Mouse (Mus musculus): Measurements from ENCODE around the gene Ppp2r2c. TPM values are rescaled to one million over a fixed set of nuclear protein-coding genes. Genes with fewer than 3 reads are reported as not detected.

Ppp2r2c gene
- polyA plus RNA-seq, 1 experiment from 2014 or later = 64.1 TPM

DNA sequence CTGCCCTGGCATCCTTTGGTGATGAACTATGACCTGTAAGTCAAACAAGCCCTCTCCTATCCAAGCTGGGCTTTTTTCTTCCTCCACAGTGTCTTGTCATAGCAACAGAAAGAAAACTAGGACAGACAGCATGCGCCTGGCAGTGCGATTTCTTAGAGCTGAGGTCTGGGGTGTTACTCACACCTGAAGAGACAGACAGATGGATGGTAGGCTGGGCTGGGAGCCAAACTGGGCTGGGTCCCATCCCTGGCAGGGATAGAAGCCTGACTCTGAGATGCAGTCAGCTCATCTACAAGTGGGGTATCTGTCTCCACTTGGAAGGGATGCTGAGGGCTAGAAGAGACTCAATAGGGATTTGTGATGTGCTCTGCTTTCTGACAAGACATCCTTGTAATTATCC lies 29.3 kb upstream of the Ppp2r2c start:
- H3K4me3 ChIP-seq (ENCODE audit: low read depth, low read length) = no peak overlapping the region
- H3K27me3 ChIP-seq (ENCODE audit: control insufficient read depth, insufficient read depth, low read length) = no peaks in the 10 kb centered on the region
- H3K9me3 ChIP-seq (ENCODE audit: control insufficient read depth, low read length) = no peaks in the 10 kb centered on the region
- H3K27ac ChIP-seq (ENCODE audit: low read depth, low read length) = no peak overlapping the region
- no peak for ATAC-seq (ENCODE audit: low read depth)
- no peak overlapping the region for H3K4me2 ChIP-seq (ENCODE audit: low read depth, low read length)
- H3K4me1 ChIP-seq (ENCODE audit: control insufficient read depth, insufficient read depth, low read length) = no peaks in the 10 kb centered on the region
- H3K9ac ChIP-seq (replicated peaks; ENCODE audit: low read depth, low read length) = no peak overlapping the region
- 90% methylated on average over 2 of the region's 2 CpGs for WGBS
- no peaks in the 10 kb centered on the region for H3K36me3 ChIP-seq (ENCODE audit: control insufficient read depth, insufficient read depth, low read length)

DNA sequence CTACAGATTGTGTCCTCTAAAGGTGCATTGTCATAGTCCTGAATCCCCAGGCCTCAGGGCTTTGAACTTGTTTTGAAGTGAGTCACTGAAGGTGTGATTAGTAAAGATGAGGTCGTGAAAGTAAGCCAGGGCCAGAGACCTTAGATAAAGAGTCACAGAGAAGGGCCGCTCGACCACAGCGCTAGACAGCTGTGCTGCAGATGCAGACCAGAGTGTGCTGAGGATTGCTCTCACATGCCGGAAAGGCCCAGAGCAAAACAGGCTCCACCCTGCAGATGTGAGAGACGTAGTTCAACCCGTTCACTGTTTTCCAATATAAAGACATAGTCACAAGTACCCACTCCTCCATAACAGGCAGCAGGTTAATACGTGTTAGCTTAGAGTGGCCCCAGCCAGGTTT lies 28.7 kb upstream of the Ppp2r2c start:
- 80% methylated on average over 8 of the region's 8 CpGs for whole genome bisulfite sequencing
- no peak overlapping the region for H3K4me3 ChIP-seq (ENCODE audit: low read depth, low read length)
- no peak for ATAC-seq (ENCODE audit: low read depth)
- no peaks in the 10 kb centered on the region for H3K9me3 ChIP-seq (ENCODE audit: control insufficient read depth, low read length)
- no peaks in the 10 kb centered on the region for H3K36me3 ChIP-seq (ENCODE audit: control insufficient read depth, insufficient read depth, low read length)
- no peak overlapping the region for H3K9ac ChIP-seq (replicated peaks; ENCODE audit: low read depth, low read length)
- H3K4me2 ChIP-seq (ENCODE audit: low read depth, low read length) = no peak overlapping the region
- no peak overlapping the region for H3K27ac ChIP-seq (ENCODE audit: low read depth, low read length)
- no peaks in the 10 kb centered on the region for H3K27me3 ChIP-seq (ENCODE audit: control insufficient read depth, insufficient read depth, low read length)
- H3K4me1 ChIP-seq (ENCODE audit: control insufficient read depth, insufficient read depth, low read length) = 0 out of 2 replicates have a peak, but pooled peaks cover 2% of the 10 kb centered on the region

GRCm38 (mm10) chr5:36840092-36840491 lies 28.2 kb upstream of the Ppp2r2c start:
- H3K4me3 ChIP-seq (ENCODE audit: low read depth, low read length) = no peak overlapping the region
- H3K36me3 ChIP-seq (ENCODE audit: control insufficient read depth, insufficient read depth, low read length) = no peaks in the 10 kb centered on the region
- H3K27ac ChIP-seq (ENCODE audit: low read depth, low read length) = no peak overlapping the region
- no peak for ATAC-seq (ENCODE audit: low read depth)
- no peaks in the 10 kb centered on the region for H3K27me3 ChIP-seq (ENCODE audit: control insufficient read depth, insufficient read depth, low read length)
- no peak overlapping the region for H3K9ac ChIP-seq (replicated peaks; ENCODE audit: low read depth, low read length)
- H3K9me3 ChIP-seq (ENCODE audit: control insufficient read depth, low read length) = no peaks in the 10 kb centered on the region
- H3K4me1 ChIP-seq (ENCODE audit: control insufficient read depth, insufficient read depth, low read length) = 0 out of 2 replicates have a peak, but pooled peaks cover 4% of the 10 kb centered on the region
- no peak overlapping the region for H3K4me2 ChIP-seq (ENCODE audit: low read depth, low read length)
- WGBS = 89% methylated on average over 7 of the region's 7 CpGs

GRCm38 (mm10) chr5:36841701-36842100 lies 26.6 kb upstream of the Ppp2r2c start:
- no peak overlapping the region for H3K4me3 ChIP-seq (ENCODE audit: low read depth, low read length)
- H3K4me1 ChIP-seq (ENCODE audit: control insufficient read depth, insufficient read depth, low read length) = 0 out of 2 replicates have a peak, but pooled peaks cover 4% of the 10 kb centered on the region
- no peaks in the 10 kb centered on the region for H3K36me3 ChIP-seq (ENCODE audit: control insufficient read depth, insufficient read depth, low read length)
- ATAC-seq (ENCODE audit: low read depth) = no peak
- no peak overlapping the region for H3K27ac ChIP-seq (ENCODE audit: low read depth, low read length)
- no peaks in the 10 kb centered on the region for H3K27me3 ChIP-seq (ENCODE audit: control insufficient read depth, insufficient read depth, low read length)
- no peak overlapping the region for H3K4me2 ChIP-seq (ENCODE audit: low read depth, low read length)
- H3K9ac ChIP-seq (replicated peaks; ENCODE audit: low read depth, low read length) = no peak overlapping the region
- H3K9me3 ChIP-seq (ENCODE audit: control insufficient read depth, low read length) = no peaks in the 10 kb centered on the region
- 62% methylated on average over 1 of the region's 1 CpGs for WGBS

DNA sequence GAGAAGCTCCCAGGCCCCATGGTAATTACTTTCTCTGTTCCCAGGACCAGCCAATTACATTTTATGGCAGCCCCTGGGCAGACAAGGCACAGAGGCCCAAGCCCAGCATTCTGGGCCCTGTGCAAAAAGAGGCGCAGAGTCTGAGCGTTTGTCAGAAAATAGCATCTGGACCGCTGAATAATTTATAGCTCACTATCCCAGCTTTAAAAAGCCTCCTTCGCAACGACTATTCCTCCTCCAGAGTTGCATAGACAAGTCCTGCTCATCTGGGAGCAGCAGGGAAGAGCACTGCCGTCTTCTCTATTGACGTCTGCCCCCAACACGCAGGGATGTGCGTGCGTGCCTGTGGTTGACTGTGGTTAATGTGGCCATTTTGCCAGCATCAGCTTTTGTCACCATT lies 23.8 kb upstream of the Ppp2r2c start:
- WGBS = 20% methylated on average over 10 of the region's 10 CpGs
- H3K4me2 ChIP-seq (ENCODE audit: low read depth, low read length) = no peak overlapping the region
- no peaks in the 10 kb centered on the region for H3K36me3 ChIP-seq (ENCODE audit: control insufficient read depth, insufficient read depth, low read length)
- ATAC-seq (ENCODE audit: low read depth) = peak; percentile 73
- H3K9me3 ChIP-seq (ENCODE audit: control insufficient read depth, low read length) = no peaks in the 10 kb centered on the region
- H3K27ac ChIP-seq (ENCODE audit: low read depth, low read length) = peak overlapping the region; percentile 55; the same call in 1 of the 2 replicates
- no peaks in the 10 kb centered on the region for H3K27me3 ChIP-seq (ENCODE audit: control insufficient read depth, insufficient read depth, low read length)
- H3K9ac ChIP-seq (replicated peaks; ENCODE audit: low read depth, low read length) = no peak overlapping the region
- H3K4me3 ChIP-seq (ENCODE audit: low read depth, low read length) = no peak overlapping the region
- H3K4me1 ChIP-seq (ENCODE audit: control insufficient read depth, insufficient read depth, low read length) = 0 out of 2 replicates have a peak, but pooled peaks cover 4% of the 10 kb centered on the region

DNA sequence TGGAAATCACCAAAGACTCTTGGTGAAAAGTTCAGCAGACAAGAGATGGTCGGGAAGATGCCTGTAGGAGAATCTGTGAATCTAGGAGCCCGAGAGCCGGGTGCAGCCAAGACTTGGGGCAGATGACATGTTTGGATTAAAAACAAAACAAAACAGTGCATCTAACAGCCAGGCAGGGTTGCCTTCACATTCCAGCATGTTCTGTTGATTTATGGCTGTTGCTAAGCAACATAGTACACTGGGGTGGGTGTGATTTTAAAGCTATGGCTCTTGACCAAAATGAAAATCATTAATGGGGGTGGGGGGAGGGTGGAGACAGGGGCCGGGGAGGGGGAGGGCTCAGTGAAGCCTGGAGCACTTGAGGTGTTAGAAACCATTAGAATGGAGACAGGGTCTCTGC lies 16.7 kb upstream of the Ppp2r2c start:
- Histone ChIP-seq H3K4me1 (ENCODE audit: control insufficient read depth, insufficient read depth, low read length) (peaks cover 8% of the 10 kb centered on the region; the same call in 1 of the 2 replicates), H3K4me2 (ENCODE audit: low read depth, low read length) (no peak overlapping the region), H3K4me3 (ENCODE audit: low read depth, low read length) (no peak overlapping the region), H3K9me3 (ENCODE audit: control insufficient read depth, low read length) (no peaks in the 10 kb centered on the region), H3K27ac (ENCODE audit: low read depth, low read length) (no peak overlapping the region), H3K27me3 (ENCODE audit: control insufficient read depth, insufficient read depth, low read length) (no peaks in the 10 kb centered on the region), H3K36me3 (ENCODE audit: control insufficient read depth, insufficient read depth, low read length) (no peaks in the 10 kb centered on the region), H3K9ac (replicated peaks; ENCODE audit: low read depth, low read length) (no peak overlapping the region)
- no peak; the same call in 1 of the 2 replicates for ATAC-seq (ENCODE audit: low read depth)
- 43% methylated on average over 4 of the region's 4 CpGs for WGBS

DNA sequence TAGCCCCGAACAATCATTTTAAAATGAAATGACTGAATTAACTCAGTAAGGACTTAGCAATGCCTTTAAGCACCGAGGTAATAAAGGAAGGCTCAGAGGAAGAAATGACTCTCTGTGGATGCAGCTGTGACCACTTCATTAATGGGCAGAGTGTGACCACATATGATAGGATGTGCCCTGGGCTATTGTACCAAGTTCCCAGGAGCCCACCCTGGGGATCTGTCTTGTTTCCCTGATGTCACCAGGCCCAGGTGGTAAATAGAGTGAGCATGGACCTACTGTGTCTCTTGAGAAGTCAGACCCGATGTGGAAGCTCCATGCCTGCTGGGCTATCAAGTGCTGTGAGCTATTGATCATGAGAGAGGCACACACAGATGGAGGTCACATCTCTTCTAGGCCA lies 13.1 kb upstream of the Ppp2r2c start:
- no peak for ATAC-seq (ENCODE audit: low read depth)
- Histone ChIP-seq H3K36me3 (ENCODE audit: control insufficient read depth, insufficient read depth, low read length) (no peaks in the 10 kb centered on the region), H3K4me1 (ENCODE audit: control insufficient read depth, insufficient read depth, low read length) (peaks cover 8% of the 10 kb centered on the region; the same call in 1 of the 2 replicates), H3K4me3 (ENCODE audit: low read depth, low read length) (no peak overlapping the region), H3K9ac (replicated peaks; ENCODE audit: low read depth, low read length) (no peak overlapping the region), H3K27ac (ENCODE audit: low read depth, low read length) (no peak overlapping the region), H3K9me3 (ENCODE audit: control insufficient read depth, low read length) (no peaks in the 10 kb centered on the region), H3K4me2 (ENCODE audit: low read depth, low read length) (no peak overlapping the region), H3K27me3 (ENCODE audit: control insufficient read depth, insufficient read depth, low read length) (no peaks in the 10 kb centered on the region)
- 47% methylated on average over 3 of the region's 3 CpGs for WGBS

DNA sequence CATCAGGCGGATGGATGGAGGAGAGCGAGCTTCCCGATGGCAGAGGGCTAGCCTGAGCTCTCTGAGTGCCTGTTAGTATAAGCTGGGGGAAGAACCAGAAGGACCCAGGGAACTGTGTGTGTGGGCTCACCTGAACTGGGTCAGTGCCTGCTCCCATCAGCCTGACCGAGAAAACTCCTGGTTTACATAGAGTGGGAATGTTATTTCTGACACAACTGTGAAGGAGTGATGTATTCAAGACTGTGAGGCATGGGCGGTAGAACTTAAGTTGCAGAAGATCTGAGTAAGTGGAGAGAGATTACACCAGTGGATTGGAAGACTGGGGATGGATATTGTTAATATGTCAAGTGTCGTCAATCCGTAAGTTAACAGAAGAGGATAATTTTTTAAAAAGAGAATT lies 11.8 kb upstream of the Ppp2r2c start:
- Histone ChIP-seq H3K27me3 (ENCODE audit: control insufficient read depth, insufficient read depth, low read length) (no peaks in the 10 kb centered on the region), H3K4me2 (ENCODE audit: low read depth, low read length) (no peak overlapping the region), H3K36me3 (ENCODE audit: control insufficient read depth, insufficient read depth, low read length) (no peaks in the 10 kb centered on the region), H3K4me1 (ENCODE audit: control insufficient read depth, insufficient read depth, low read length) (peaks cover 6% of the 10 kb centered on the region; the same call in 1 of the 2 replicates), H3K4me3 (ENCODE audit: low read depth, low read length) (no peak overlapping the region), H3K27ac (ENCODE audit: low read depth, low read length) (no peak overlapping the region), H3K9ac (replicated peaks; ENCODE audit: low read depth, low read length) (no peak overlapping the region), H3K9me3 (ENCODE audit: control insufficient read depth, low read length) (no peaks in the 10 kb centered on the region)
- ATAC-seq (ENCODE audit: low read depth) = no peak
- WGBS = 90% methylated on average over 7 of the region's 7 CpGs

GRCm38 (mm10) chr5:36857546-36857945 lies 10.8 kb upstream of the Ppp2r2c start:
- no peaks in the 10 kb centered on the region for H3K27me3 ChIP-seq (ENCODE audit: control insufficient read depth, insufficient read depth, low read length)
- H3K36me3 ChIP-seq (ENCODE audit: control insufficient read depth, insufficient read depth, low read length) = no peaks in the 10 kb centered on the region
- WGBS = 61% methylated on average over 5 of the region's 5 CpGs
- H3K27ac ChIP-seq (ENCODE audit: low read depth, low read length) = no peak overlapping the region
- no peaks in the 10 kb centered on the region for H3K9me3 ChIP-seq (ENCODE audit: control insufficient read depth, low read length)
- H3K9ac ChIP-seq (replicated peaks; ENCODE audit: low read depth, low read length) = no peak overlapping the region
- no peak overlapping the region for H3K4me2 ChIP-seq (ENCODE audit: low read depth, low read length)
- H3K4me3 ChIP-seq (ENCODE audit: low read depth, low read length) = no peak overlapping the region
- no peaks in the 10 kb centered on the region for H3K4me1 ChIP-seq (ENCODE audit: control insufficient read depth, insufficient read depth, low read length)
- ATAC-seq (ENCODE audit: low read depth) = no peak

Data from neural tube, embryonic 14.5 days (tissue).